Mouse (Mus musculus) gastrocnemius, adult 2 months (tissue): ENCODE measurements at regions not wholly inside any gene's neighbourhood (a gene's known extent, or its start where the extent isn't known, plus 50 kb on each side); places are given as distances from the start of the nearest gene placed in this dataset.
A peak's percentile ranks its signal among the peaks of the same experiment; 100 is the strongest.

Experiments used
- DNase-seq: peaks from one replicate; pipeline ENCODE4 v3.0.0; 2022
- H3K27ac ChIP-seq: fragments of 200-600 bp; 2 replicates; pipeline ENCODE4 v1.8.1; 2022; ENCODE audit warnings: mild to moderate bottlenecking
- H3K4me3 ChIP-seq: fragments of 200-600 bp; 2 replicates; pipeline ENCODE4 v1.8.1; 2022; ENCODE audit warnings: mild to moderate bottlenecking, moderate library complexity
- CTCF ChIP-seq: fragments of 200-600 bp; IDR thresholded peaks from 2 replicates; pipeline ENCODE4 v1.8.1; 2022; ENCODE audit warnings: antibody characterized with exemption, mild to moderate bottlenecking, moderate library complexity
- intact Hi-C: fragments of 180-260 bp; cut with DNase I; formaldehyde crosslinking; loops from one replicate; pipeline ENCODE4 v1.15.1; 2025

DNA sequence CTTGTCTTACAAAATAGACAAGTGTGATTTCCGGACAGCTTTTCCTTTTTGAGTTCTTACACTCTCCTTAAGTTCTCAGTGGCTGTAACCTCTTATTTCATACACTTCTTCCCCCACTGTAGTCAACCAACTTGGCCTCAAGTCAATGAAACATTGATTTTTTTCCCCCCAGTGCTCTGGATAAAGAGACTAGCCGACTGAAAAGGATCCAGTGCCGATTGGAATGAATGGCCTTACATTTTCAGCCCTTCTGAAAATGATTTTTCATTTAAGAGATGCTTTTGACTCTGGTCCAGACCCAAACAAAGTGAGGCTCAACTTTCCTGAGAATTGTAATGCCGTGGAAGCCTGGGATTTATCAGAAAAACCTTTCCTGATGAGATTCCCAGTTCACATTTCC is 216.3 kb upstream of the Lrtm1 start:
- no peak for TF ChIP-seq CTCF
- H3K4me3 ChIP-seq: no peak overlapping the region
- intact Hi-C loops: no loop called here
- DNase-seq: no peak
- no peak overlapping the region for H3K27ac ChIP-seq

DNA sequence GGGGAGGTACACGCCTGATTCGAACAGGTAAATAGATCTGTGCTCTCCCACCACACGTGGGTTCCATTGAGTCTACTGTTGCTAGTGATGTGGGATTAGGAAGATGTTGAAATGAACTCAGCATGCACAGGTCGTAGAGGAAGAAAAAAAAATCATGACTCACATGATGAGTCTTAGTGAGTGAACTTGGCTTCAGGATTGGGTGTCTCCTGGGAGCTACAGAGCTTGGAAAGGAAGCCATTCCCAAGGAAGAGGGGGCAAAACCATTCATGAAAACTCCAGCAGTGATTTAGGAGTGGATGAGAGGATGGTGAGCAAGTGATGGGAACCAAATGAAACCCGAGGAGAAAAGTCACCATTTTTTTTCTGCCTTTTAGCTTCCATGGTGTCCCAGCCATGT is 215.9 kb upstream of the Lrtm1 start:
- intact Hi-C loops: no loop called here
- no peak for DNase-seq
- H3K4me3 ChIP-seq: no peak overlapping the region
- H3K27ac ChIP-seq: no peak overlapping the region
- no peak for TF ChIP-seq CTCF

DNA sequence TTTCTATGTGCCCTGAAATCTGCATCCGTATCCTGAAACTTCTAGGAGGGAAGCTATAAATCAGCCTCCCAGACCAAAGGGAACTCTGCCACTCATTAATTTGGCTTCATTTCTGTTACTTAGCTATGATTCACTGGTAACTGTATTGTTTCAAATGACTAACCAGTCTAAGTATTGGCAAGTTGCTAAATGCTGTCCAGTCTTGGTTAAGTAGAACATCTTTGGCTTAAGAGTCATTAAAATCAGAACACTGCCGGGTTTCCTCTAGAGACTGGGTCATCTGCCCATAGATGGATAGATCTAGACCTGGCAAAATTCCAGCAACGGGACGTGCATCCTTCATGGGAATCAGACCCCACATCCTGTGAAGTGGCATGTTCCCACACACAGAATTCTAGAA is 209.9 kb upstream of the Lrtm1 start:
- no peak for DNase-seq
- TF ChIP-seq CTCF: no peak
- intact Hi-C loops: no loop called here
- no peak overlapping the region for H3K4me3 ChIP-seq
- no peak overlapping the region for H3K27ac ChIP-seq

DNA sequence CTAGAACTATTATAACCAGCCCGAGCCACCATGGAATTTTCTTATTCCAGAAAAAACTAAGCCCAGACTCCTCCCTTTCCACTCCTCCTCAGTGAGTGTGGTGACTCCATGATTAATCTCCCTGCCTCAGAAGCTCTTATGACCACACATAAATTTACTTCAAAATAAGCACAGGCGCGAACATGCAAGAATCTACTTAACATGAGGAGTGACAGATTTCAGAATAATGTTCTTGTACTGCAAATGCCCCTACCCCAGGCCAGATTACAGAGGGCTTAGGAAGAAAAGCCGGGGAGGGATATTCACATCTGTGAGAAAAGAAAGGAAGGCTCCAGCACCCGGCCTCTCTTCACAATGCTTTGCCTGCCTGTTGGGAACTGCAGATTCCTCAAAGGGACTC is 208.7 kb upstream of the Lrtm1 start:
- TF ChIP-seq CTCF: no peak
- Histone ChIP-seq H3K27ac (no peak overlapping the region), H3K4me3 (no peak overlapping the region)
- intact Hi-C loops: no loop called here
- no peak for DNase-seq

DNA sequence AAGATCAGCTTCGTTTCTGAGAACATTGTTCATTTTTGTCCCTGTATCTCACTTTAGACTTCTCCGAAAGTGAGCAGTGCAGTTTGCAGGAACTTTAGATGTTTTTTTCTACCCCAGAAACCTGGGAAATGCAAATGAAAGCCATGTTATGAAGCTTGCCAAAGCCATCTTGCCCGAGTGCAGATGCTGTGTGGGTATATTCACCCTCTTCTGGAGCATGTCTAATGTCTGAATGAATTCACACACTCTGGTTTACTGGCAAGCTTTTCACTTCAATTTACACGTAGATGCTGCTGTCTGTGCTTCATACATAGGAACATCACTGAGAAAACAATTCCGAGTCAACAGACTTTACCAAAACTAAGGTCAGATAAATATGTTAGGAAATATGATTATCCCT is 197.0 kb upstream of the Lrtm1 start:
- intact Hi-C loops: no loop called here
- no peak for TF ChIP-seq CTCF
- DNase-seq: no peak
- Histone ChIP-seq H3K4me3 (no peak overlapping the region), H3K27ac (no peak overlapping the region)

DNA sequence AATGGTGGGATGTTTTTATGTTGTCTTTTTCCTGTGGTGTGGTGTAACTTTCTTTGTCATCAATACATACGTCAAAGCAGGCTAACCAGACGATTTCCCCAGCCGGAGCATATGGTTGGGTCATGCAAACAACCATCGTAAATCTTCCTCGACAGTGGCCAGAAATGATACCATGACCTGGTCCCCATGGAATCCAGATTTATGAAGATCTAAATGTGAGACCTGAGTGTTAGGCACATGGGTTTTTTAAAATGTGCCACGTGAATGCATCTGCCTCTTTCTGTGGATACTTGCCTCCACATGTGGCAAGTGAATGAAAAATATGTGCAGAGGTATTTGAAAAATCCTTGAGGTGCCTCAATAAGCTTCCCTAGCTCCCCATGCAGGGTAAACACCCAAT is 190.8 kb upstream of the Lrtm1 start:
- intact Hi-C loops: no loop called here
- Histone ChIP-seq H3K4me3 (no peak overlapping the region), H3K27ac (no peak overlapping the region)
- no peak for DNase-seq
- no peak for TF ChIP-seq CTCF

DNA sequence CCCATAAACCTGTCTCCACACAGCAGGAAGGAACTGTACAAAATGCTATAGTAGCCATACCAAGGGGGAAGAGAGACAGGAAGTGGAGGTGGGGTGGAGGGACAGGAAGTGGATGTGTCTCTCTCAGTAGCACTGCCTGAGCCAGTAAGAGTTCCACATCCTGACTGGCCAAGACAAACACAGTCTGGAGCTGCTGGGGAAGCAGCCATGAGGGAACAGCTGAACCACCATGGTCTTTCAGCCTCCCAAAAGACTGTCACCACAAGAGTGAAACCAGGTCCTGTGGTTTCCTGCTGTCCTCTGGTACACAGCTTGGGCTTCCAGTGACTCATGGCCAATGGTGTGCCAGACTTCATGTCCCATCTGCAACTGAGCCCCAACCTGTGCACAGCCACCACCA is 180.9 kb upstream of the Lrtm1 start:
- Histone ChIP-seq H3K27ac (no peak overlapping the region), H3K4me3 (no peak overlapping the region)
- TF ChIP-seq CTCF: no peak
- intact Hi-C loops: no loop called here
- no peak for DNase-seq

DNA sequence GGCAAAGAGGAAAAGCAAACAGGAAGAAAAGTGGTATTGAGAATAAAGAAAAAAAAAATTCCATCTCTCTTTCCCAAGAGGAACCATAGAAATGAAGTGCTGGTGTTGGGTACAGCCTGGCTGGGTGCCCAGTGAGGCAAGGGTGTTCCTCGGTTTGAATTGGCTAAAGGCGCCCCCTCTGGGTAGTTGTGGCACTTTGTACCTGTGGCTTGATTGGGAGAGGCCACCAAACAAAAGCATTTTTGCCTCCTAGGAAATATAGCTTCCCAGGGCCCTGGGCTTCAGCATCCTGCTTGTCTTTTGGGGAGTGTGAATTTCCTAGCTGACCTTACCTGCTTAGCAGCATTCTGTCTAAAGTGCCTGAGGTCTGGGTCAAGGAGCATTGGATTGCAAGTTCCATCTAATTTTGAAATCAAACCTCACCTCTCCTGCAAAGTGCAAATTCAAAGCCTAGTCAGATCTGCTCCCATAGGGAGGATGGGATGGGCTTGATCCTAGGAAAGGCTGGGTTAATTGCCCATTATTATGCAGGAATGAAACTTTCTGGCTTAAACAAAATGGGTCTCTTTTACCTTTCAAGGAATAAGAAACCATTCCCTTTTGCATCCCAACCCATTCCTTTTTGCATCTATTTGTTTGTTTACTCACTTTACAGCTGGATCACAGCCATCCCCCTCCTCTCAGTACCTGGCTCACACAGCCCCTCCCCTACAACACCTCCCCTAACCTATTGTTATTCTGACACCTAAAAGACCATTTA is 169.0 kb upstream of the Lrtm1 start:
- DNase-seq: peak; percentile 47
- H3K27ac ChIP-seq: no peak overlapping the region

More for the DNA sequence above, 169.0 kb upstream of the Lrtm1 start:
- H3K4me3 ChIP-seq: no peak overlapping the region
- intact Hi-C loops: no loop called here
- TF ChIP-seq CTCF: peak; percentile 28; the same call in 1 of the 2 replicates
